Mouse (Mus musculus) liver, embryonic 12.5 days (tissue): Measurements from ENCODE around the gene 0610009B22Rik. TPM values are rescaled to one million over a fixed set of nuclear protein-coding genes. Genes with fewer than 3 reads are reported as not detected.
A peak's percentile ranks its signal among the peaks of the same experiment; 100 is the strongest.
"Not testable (repeated sequence)": the region's sequence is repeated elsewhere in the genome, so short reads cannot be mapped to it uniquely, and the experiment has no call there.

ENCODE experiments used
- ATAC-seq: fragments of 200-750 bp; cut with Nextera tagmentation; 2 replicates; pipeline ENCODE4 v1.8.0; 2017; ENCODE audit warnings: moderate number of reproducible peaks, mild to moderate bottlenecking, moderate library complexity
- H3K27ac ChIP-seq: fragments of 300-500 bp; sonication (generic); 2 replicates; pipeline ENCODE4 v1.5.1; 2016; ENCODE audit warnings: mild to moderate bottlenecking
- H3K27me3 ChIP-seq: fragments of 300-500 bp; sonication (generic); replicated peaks from 2 replicates; pipeline ENCODE4 v1.6.1; 2016; ENCODE audit warnings: mild to moderate bottlenecking, moderate library complexity
- H3K36me3 ChIP-seq: fragments of 300-500 bp; sonication (generic); 2 replicates; pipeline ENCODE4 v1.6.1; 2016; ENCODE audit warnings: mild to moderate bottlenecking, moderate library complexity
- H3K4me1 ChIP-seq: fragments of 300-500 bp; sonication (generic); 2 replicates; pipeline ENCODE4 v1.6.1; 2016
- H3K4me2 ChIP-seq: fragments of 300-500 bp; sonication (generic); 2 replicates; pipeline ENCODE4 v1.6.1; 2016; ENCODE audit warnings: mild to moderate bottlenecking, moderate library complexity
- H3K4me3 ChIP-seq: fragments of 300-500 bp; sonication (generic); 2 replicates; pipeline ENCODE4 v1.5.1; 2016; ENCODE audit warnings: mild to moderate bottlenecking, moderate library complexity
- H3K9ac ChIP-seq: fragments of 300-500 bp; sonication (generic); 2 replicates; pipeline ENCODE4 v1.6.1; 2016; ENCODE audit warnings: mild to moderate bottlenecking, moderate library complexity
- H3K9me3 ChIP-seq: fragments of 300-500 bp; sonication (generic); replicated peaks from 2 replicates; pipeline ENCODE4 v1.6.1; 2016; ENCODE audit warnings: mild to moderate bottlenecking, moderate library complexity
- WGBS: fragments of 180-500 bp; shearing (Covaris S2); methylation state at CpG from one replicate; pipeline ENCODE4 v1.1.7; 2016; ENCODE audit not compliant: insufficient replicate concordance; 5-methylcytosine and 5-hydroxymethylcytosine counted together
- polyA plus RNA-seq: library from polyadenylated mRNA; unstranded; fragments of >200 nt; fragmentation: Nextera tagmentation; extraction: Ambion mirVana; gene quantifications from 2 replicates; pipeline ENCODE4 v1.2.1, GENCODE M21; 2016

0610009B22Rik gene
- 46.6 and 50.8 TPM in 2 replicates for polyA plus RNA-seq

GRCm38 (mm10) chr11:51688330-51689328 lies at the start of gene 0610009B22Rik:
TSS of gene 0610009B22Rik (minus strand) at chr11:51688874.
- Histone ChIP-seq H3K4me1 (peaks cover 20% of the 10 kb centered on the region), H3K27ac (peak within 1 kb of the TSS; percentile 90), H3K4me3 (peak within 1 kb of the TSS; percentile 82), H3K27me3 (no peaks in the 10 kb centered on the region), H3K9me3 (no peaks in the 10 kb centered on the region), H3K4me2 (peak within 1 kb of the TSS; percentile 87), H3K36me3 (peaks cover 20% of the 10 kb centered on the region), H3K9ac (peak within 1 kb of the TSS; percentile 88)
- peak; percentile 99 for ATAC-seq
- under 1% methylated on average over 60 of the region's 60 CpGs for WGBS

GRCm38 (mm10) chr11:51734218-51734617 lies 45.5 kb upstream of the 0610009B22Rik start:
- 89% methylated on average over 13 of the region's 13 CpGs for WGBS
- H3K9me3 ChIP-seq, ATAC-seq, H3K9ac ChIP-seq, H3K4me3 ChIP-seq, H3K27me3 ChIP-seq, H3K27ac ChIP-seq, H3K4me2 ChIP-seq: not testable (repeated sequence)
- Histone ChIP-seq H3K4me1 (peaks cover 13% of the 10 kb centered on the region), H3K36me3 (peaks cover 68% of the 10 kb centered on the region)

GRCm38 (mm10) chr11:51732883-51733282 lies 44.2 kb upstream of the 0610009B22Rik start:
- 61% methylated on average over 1 of the region's 1 CpGs for WGBS
- Histone ChIP-seq H3K4me2 (no peak overlapping the region), H3K27ac (no peak overlapping the region), H3K9me3 (no peaks in the 10 kb centered on the region), H3K9ac (no peak overlapping the region), H3K4me3 (no peak overlapping the region), H3K27me3 (no peaks in the 10 kb centered on the region), H3K36me3 (peaks cover 65% of the 10 kb centered on the region), H3K4me1 (no peaks in the 10 kb centered on the region)
- ATAC-seq = no peak

- H3K4me2 ChIP-seq = no peak overlapping the region
- no peak overlapping the region for H3K27ac ChIP-seq
- H3K4me1 ChIP-seq = no peaks in the 10 kb centered on the region
- H3K9ac ChIP-seq = no peak overlapping the region
- H3K36me3 ChIP-seq = peaks cover 92% of the 10 kb centered on the region
- 82% methylated on average over 11 of the region's 11 CpGs for WGBS
- H3K9me3 ChIP-seq = no peaks in the 10 kb centered on the region
- no peak for ATAC-seq
- no peaks in the 10 kb centered on the region for H3K27me3 ChIP-seq
- no peak overlapping the region for H3K4me3 ChIP-seq
These were observed 32.4 kb upstream of the 0610009B22Rik start for GRCm38 (mm10) chr11:51721066-51721465.

- H3K9me3 ChIP-seq = no peaks in the 10 kb centered on the region
- H3K27me3 ChIP-seq = no peaks in the 10 kb centered on the region
- ATAC-seq = no peak
- H3K27ac ChIP-seq = no peak overlapping the region
- 89% methylated on average over 13 of the region's 13 CpGs for WGBS
- H3K36me3 ChIP-seq = peaks cover 95% of the 10 kb centered on the region
- no peak overlapping the region for H3K4me2 ChIP-seq
- no peaks in the 10 kb centered on the region for H3K4me1 ChIP-seq
- H3K9ac ChIP-seq = no peak overlapping the region
- no peak overlapping the region for H3K4me3 ChIP-seq
These were observed 18.4 kb upstream of the 0610009B22Rik start for GRCm38 (mm10) chr11:51707080-51707479.

- peaks cover 94% of the 10 kb centered on the region for H3K36me3 ChIP-seq
- no peaks in the 10 kb centered on the region for H3K9me3 ChIP-seq
- WGBS = 90% methylated on average over 10 of the region's 10 CpGs
- H3K27ac ChIP-seq = no peak overlapping the region
- no peak overlapping the region for H3K9ac ChIP-seq
- H3K4me2 ChIP-seq = no peak overlapping the region
- H3K4me3 ChIP-seq = no peak overlapping the region
- ATAC-seq = no peak
- no peaks in the 10 kb centered on the region for H3K4me1 ChIP-seq
- H3K27me3 ChIP-seq = no peaks in the 10 kb centered on the region
These were observed 17.8 kb upstream of the 0610009B22Rik start for GRCm38 (mm10) chr11:51706451-51706850.

- ATAC-seq = no peak
- 70% methylated on average over 10 of the region's 10 CpGs for WGBS
- no peaks in the 10 kb centered on the region for H3K27me3 ChIP-seq
- H3K4me1 ChIP-seq = no peaks in the 10 kb centered on the region
- H3K4me3 ChIP-seq = no peak overlapping the region
- peaks cover 96% of the 10 kb centered on the region for H3K36me3 ChIP-seq
- no peak overlapping the region for H3K4me2 ChIP-seq
- H3K9me3 ChIP-seq = no peaks in the 10 kb centered on the region
- no peak overlapping the region for H3K9ac ChIP-seq
- H3K27ac ChIP-seq = no peak overlapping the region
These were observed 14.8 kb upstream of the 0610009B22Rik start for GRCm38 (mm10) chr11:51703379-51703998.

- ATAC-seq = no peak
- Histone ChIP-seq H3K27me3 (no peaks in the 10 kb centered on the region), H3K4me2 (no peak overlapping the region), H3K27ac (no peak overlapping the region), H3K9ac (no peak overlapping the region), H3K4me1 (no peaks in the 10 kb centered on the region), H3K36me3 (peaks cover 96% of the 10 kb centered on the region), H3K9me3 (no peaks in the 10 kb centered on the region), H3K4me3 (no peak overlapping the region)
- WGBS = 80% methylated on average over 3 of the region's 3 CpGs
These were observed 14.2 kb upstream of the 0610009B22Rik start for GRCm38 (mm10) chr11:51702831-51703230.

- Histone ChIP-seq H3K4me2 (no peak overlapping the region), H3K9ac (no peak overlapping the region), H3K9me3 (no peaks in the 10 kb centered on the region), H3K27ac (no peak overlapping the region), H3K27me3 (no peaks in the 10 kb centered on the region), H3K4me3 (no peak overlapping the region), H3K4me1 (peaks cover under 1% of the 10 kb centered on the region), H3K36me3 (peaks cover 59% of the 10 kb centered on the region)
- WGBS = 86% methylated on average over 3 of the region's 3 CpGs
- ATAC-seq = no peak
These were observed 6.3 kb upstream of the 0610009B22Rik start for GRCm38 (mm10) chr11:51694984-51695383.

- H3K27ac ChIP-seq, H3K9me3 ChIP-seq, ATAC-seq, H3K9ac ChIP-seq, H3K27me3 ChIP-seq, H3K4me2 ChIP-seq, H3K4me3 ChIP-seq: not testable (repeated sequence)
- peaks cover 19% of the 10 kb centered on the region; the same call in 1 of the 2 replicates for H3K36me3 ChIP-seq
- 72% methylated on average over 3 of the region's 3 CpGs for WGBS
- H3K4me1 ChIP-seq = peaks cover 20% of the 10 kb centered on the region
These were observed 1.9 kb upstream of the 0610009B22Rik start for GRCm38 (mm10) chr11:51690597-51690996.

- Histone ChIP-seq H3K9ac (peak overlapping the region; percentile 73; the same call in 1 of the 2 replicates), H3K36me3 (peaks cover 20% of the 10 kb centered on the region), H3K27me3 (no peaks in the 10 kb centered on the region), H3K4me1 (peaks cover 20% of the 10 kb centered on the region), H3K27ac (peak overlapping the region; percentile 90; the same call in 1 of the 2 replicates), H3K9me3 (no peaks in the 10 kb centered on the region), H3K4me2 (peak overlapping the region; percentile 87), H3K4me3 (peak overlapping the region; percentile 82)
- 22% methylated on average over 6 of the region's 6 CpGs for WGBS
- no peak for ATAC-seq
These were observed 669 bp upstream of the 0610009B22Rik start for GRCm38 (mm10) chr11:51689343-51689742.

GRCm38 (mm10) chr11:51681976-51682374 lies 6.7 kb downstream of the 0610009B22Rik start:
- 29% methylated on average over 8 of the region's 8 CpGs for WGBS
- peak; percentile 24; the same call in 1 of the 2 replicates for ATAC-seq
- Histone ChIP-seq H3K4me3 (no peak overlapping the region), H3K27me3 (no peaks in the 10 kb centered on the region), H3K27ac (no peak overlapping the region), H3K36me3 (peaks cover 9% of the 10 kb centered on the region), H3K4me1 (peaks cover 10% of the 10 kb centered on the region; the same call in 1 of the 2 replicates), H3K4me2 (peak overlapping the region; percentile 59), H3K9ac (peak overlapping the region; percentile 6; the same call in 1 of the 2 replicates), H3K9me3 (no peaks in the 10 kb centered on the region)
